Mouse (Mus musculus) adrenal gland, adult 2 months (tissue): ENCODE data around the gene Tmem128. TPM values are rescaled to one million over a fixed set of nuclear protein-coding genes. Genes with fewer than 3 reads are reported as not detected.

Source experiments
- DNase-seq: peaks from one replicate; pipeline ENCODE4 v3.0.0; 2021
- polyA plus RNA-seq: library from polyadenylated mRNA; depleted of rRNA; stranded (reverse); fragments of >200 nt; gene quantifications from 2 replicates; pipeline ENCODE4 v1.2.3, GENCODE M21; 2012; rRNA removed
- total RNA-seq, 2 experiments: library from RNA; stranded (reverse); gene quantifications; 2 replicates each; pipeline ENCODE4 v1.2.3; 2021

Gene Tmem128
- total and polyA plus RNA-seq, 3 experiments: 12.7 to 38.9 (median 32.3) TPM

- peak; percentile 20 for DNase-seq
These were observed 17.3 kb downstream of the Tmem128 start for GRCm38 (mm10) chr5:38277098-38277866.

DNA sequence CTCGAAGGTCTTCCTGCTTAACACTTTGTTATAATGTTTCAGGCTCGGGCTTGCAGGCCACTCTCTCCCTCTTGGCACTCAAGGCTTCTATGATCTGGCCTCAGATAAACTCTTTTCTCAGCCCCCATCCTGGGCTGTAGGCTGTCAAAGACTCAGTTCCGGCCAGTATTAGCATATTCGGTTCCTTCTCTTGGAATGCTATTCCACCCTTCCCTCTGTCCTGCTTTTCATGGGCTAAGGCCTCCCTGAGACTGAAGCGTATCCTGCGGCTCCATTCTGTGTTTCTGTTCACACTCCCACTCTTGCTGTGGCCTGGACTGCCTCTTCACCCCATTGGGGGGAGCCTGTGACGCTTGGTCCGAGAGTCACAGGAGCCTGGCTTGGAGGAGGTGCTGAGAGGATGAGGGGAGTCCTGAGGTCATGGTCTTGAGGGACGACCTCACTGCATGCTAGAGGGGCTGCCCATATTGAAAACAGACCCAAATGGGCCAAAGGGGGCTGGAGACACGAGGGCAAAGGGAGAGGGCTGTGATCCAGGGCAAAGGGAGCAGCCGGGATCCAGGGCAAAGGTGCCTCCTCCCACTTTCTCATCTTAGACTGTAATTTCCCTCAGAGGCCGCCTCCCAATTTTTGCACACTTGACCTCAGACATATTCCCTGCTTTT, 18.1 kb downstream of the Tmem128 start:
- DNase-seq: peak; percentile 39

- DNase-seq: no peak
These were observed 20.1 kb downstream of the Tmem128 start for GRCm38 (mm10) chr5:38280075-38280474.

DNA sequence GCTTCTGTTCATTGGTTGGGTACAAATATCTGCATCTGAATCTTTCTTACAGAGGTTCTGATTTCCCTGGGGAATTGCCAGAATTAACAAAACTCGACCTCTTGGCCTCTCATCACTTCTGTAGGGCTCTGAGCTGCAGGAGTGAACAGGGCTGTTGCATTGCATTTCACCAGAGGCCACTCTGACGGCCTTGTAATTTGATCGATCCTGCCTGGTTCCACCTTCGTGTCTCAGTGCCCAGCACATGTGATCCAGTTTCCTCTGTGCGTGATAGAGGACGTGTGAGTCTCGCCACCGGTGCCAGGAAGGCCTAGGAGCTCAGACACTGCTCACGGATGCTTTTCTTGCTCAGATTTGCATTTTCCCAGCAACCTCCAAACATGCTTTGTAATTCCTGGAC, 25.7 kb downstream of the Tmem128 start:
- DNase-seq: no peak

- DNase-seq: no peak
These were observed 28.5 kb downstream of the Tmem128 start for GRCm38 (mm10) chr5:38288476-38288875.

DNA sequence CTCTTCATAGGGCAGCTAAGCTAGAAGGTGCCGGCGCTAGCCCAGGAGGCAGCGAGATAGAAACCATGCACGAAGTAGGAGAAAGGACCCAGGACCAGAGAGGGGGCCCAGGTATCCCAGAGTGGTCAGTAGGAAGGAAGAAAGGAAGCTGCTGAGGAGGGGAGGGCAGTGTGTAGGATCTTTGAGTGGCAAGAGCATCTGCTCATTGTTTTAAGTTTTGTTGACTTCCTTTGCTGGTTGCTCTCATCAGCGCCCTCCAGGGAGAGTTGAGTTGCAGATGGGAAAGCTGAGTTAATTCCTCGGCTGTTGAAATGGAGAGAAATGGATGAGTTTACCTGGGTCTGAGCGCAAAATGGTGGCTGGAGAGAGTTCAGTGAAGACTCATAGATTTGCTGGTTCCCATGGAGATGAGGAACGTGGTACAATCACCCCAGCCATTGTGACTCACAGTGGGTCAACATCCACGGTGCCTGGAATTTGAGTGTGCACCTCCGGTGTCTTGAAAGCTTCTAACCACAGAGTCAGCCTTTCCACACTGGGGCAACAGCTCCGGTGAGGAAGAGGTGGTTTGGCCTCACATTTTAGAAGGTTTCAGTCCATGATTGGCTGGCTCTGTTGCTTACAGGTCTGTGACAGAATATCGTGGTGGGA, 41.9 kb downstream of the Tmem128 start:
- no peak for DNase-seq

- DNase-seq: no peak
These were observed 42.7 kb downstream of the Tmem128 start for GRCm38 (mm10) chr5:38302651-38303050.

DNA sequence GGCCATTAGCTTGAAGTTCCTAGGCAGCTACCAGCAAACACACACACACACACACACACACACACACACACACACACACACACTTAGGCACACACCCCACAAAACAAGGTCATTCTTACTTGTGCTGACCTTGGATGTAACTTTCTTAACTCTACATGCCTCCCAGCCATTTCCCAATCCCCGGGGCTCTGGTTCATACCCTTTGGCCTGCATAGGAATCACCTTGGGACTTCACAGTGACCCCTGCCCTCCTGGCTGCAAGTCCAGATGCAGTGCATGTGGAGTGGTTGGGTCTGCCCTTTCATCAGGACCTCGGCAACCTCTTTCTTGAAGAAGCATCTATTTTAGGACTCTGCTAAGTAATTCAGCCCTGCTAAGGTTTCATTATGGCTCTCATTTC, 45.3 kb downstream of the Tmem128 start:
- DNase-seq: peak; percentile 42

GRCm38 (mm10) chr5:38307255-38308101, 47.5 kb downstream of the Tmem128 start:
- DNase-seq: peak; percentile 89

DNA sequence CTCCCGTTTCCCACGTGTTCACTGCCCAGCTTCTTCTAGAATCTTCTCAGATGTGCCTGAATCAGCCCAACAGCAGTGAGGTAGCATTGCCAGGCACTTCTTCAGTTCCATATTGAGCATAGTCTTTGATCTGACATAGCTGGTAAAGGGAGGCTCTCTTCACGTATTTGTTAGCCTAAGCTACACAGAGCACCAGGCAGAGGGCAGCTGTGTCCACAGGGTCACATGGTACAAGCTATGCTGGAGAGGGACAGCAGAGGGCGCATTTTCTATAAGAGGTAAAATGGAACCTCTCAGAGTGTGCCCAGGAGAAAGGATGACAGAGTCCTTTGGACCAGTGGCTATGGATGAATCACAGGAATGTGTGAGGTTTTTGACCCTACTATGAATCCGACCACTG, 48.9 kb downstream of the Tmem128 start:
- DNase-seq: peak; percentile 69

DNA sequence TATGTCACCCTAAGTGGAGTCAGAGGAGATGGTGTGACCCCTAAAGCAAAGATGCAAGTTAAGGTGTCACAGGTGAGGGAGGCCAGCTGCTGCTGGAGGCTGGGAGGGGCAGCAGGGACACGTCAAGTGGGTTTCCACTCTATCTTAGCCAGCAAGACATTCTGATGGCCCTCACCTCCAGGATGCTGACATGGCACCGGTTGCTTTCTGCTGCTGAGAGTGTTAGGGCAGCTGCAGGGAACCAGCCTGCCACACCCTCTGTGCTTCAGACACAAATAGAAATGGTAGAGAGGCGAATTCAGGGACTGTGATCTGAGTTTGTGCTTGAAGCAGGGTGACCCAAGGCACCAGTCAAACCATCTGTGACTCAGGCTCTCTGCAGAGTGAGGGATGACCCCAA, 49.8 kb downstream of the Tmem128 start:
- DNase-seq: no peak

Other genes with a start within 250 kb of the Tmem128 start
- 10 to 100 TPM; 31.9 to 37.1 TPM for gene Stx18, start 221.4 kb upstream of the Tmem128 start, total RNA-seq
- 12.9 and 14.6 TPM in 2 replicates for gene Stx18, start 221.4 kb upstream of the Tmem128 start, polyA plus RNA-seq
- 10 to 100 TPM; 58.0 to 89.3 TPM for gene Nsg1, start 100.3 kb upstream of the Tmem128 start, total RNA-seq
- gene Nsg1, start 100.3 kb upstream of the Tmem128 start, polyA plus RNA-seq: 39.1 and 41.3 TPM in 2 replicates
- 1 to 10 TPM; 7.1 to 8.8 TPM for gene Zbtb49, start 39.7 kb upstream of the Tmem128 start, total RNA-seq
- gene Zbtb49, start 39.7 kb upstream of the Tmem128 start, polyA plus RNA-seq: 11.1 and 11.4 TPM in 2 replicates
- 10 to 100 TPM; 16.1 to 23.6 TPM for gene Lyar, start 39.7 kb upstream of the Tmem128 start, total RNA-seq
- 1.6 and 2.5 TPM in 2 replicates for gene Lyar, start 39.7 kb upstream of the Tmem128 start, polyA plus RNA-seq
- gene Otop1, start 15.8 kb downstream of the Tmem128 start, total RNA-seq: 10 to 100 TPM; 40.9 to 52.0 TPM
- 12.9 and 24.0 TPM in 2 replicates for gene Otop1, start 15.8 kb downstream of the Tmem128 start, polyA plus RNA-seq
- gene Drd5, start 59.2 kb downstream of the Tmem128 start, total RNA-seq: not detected
- gene Drd5, start 59.2 kb downstream of the Tmem128 start, polyA plus RNA-seq: not detected in 2 replicates
- 1 to 10 TPM; 1.3 to 2.1 TPM for gene Slc2a9, start 243.0 kb downstream of the Tmem128 start, total RNA-seq
- 2.3 and 2.8 TPM in 2 replicates for gene Slc2a9, start 243.0 kb downstream of the Tmem128 start, polyA plus RNA-seq